Mouse (Mus musculus) heart, adult 10 weeks (tissue): ENCODE measurements around the gene Rhot1. TPM values are rescaled to one million over a fixed set of nuclear protein-coding genes. Genes with fewer than 3 reads are reported as not detected.

Source experiments
- polyA plus RNA-seq: library from polyadenylated mRNA; stranded (reverse); fragments of 350-450 nt; fragmentation: Illumina TruSeq; extraction: RNeasy Lipid Tissue Mini Kit (QIAGEN cat#74804); gene quantifications from one replicate; pipeline ENCODE4 v1.2.3, GENCODE M21; 2014; ENCODE audit warnings: low read depth, low replicate concordance

Gene Rhot1
- polyA plus RNA-seq: 81.5 TPM

GRCm38 (mm10) chr11:80208860-80209800 lies at the start of gene Rhot1:
Gene Rhot1, plus strand, starts transcription at chr11:80209019.

GRCm38 (mm10) chr11:80183705-80184255 lies 25.0 kb upstream of the Rhot1 start, which contains the start of gene Rnf135:
Gene Rnf135, plus strand, starts transcription at chr11:80183851.

GRCm38 (mm10) chr11:80300551-80301315 lies 91.9 kb downstream of the Rhot1 start, which contains the start of gene Rhbdl3:
Gene Rhbdl3, plus strand, starts transcription at chr11:80300912.

Other genes starting within 250 kb of the Rhot1 start
- 24.1 TPM for gene Utp6, start 246.6 kb upstream of the Rhot1 start, polyA plus RNA-seq
- gene Suz12, start 215.9 kb upstream of the Rhot1 start, polyA plus RNA-seq: 19.7 TPM
- 14.7 TPM for gene Crlf3, start 128.0 kb upstream of the Rhot1 start, polyA plus RNA-seq
- 0.63 TPM for gene Atad5, start 119.6 kb upstream of the Rhot1 start, polyA plus RNA-seq
- 35.6 TPM for gene Tefm, start 66.8 kb upstream of the Rhot1 start, polyA plus RNA-seq
- 9.5 TPM for gene Adap2, start 54.9 kb upstream of the Rhot1 start, polyA plus RNA-seq
- gene Rnf135, start 25.2 kb upstream of the Rhot1 start, polyA plus RNA-seq: 6.5 TPM
- gene Rhbdl3, start 91.9 kb downstream of the Rhot1 start, polyA plus RNA-seq: 11.2 TPM
- gene 5730455P16Rik, start 169.0 kb downstream of the Rhot1 start, polyA plus RNA-seq: 20.5 TPM
- 87.4 TPM for gene Zfp207, start 174.3 kb downstream of the Rhot1 start, polyA plus RNA-seq
- 75.9 TPM for gene Psmd11, start 219.6 kb downstream of the Rhot1 start, polyA plus RNA-seq